Mouse (Mus musculus): ENCODE measurements at regions not wholly inside any gene's neighbourhood (a gene's known extent, or its start where the extent isn't known, plus 50 kb on each side); places are given as distances from the start of the nearest gene placed in this dataset.
A peak's percentile ranks its signal among the peaks of the same experiment; 100 is the strongest.

- DNase-seq, result no peak
Measured at GRCm38 (mm10) chr5:73729646-73730045, 78.5 kb downstream of the Spata18 start.

- no peak for DNase-seq
Measured at GRCm38 (mm10) chr5:73731423-73731822, 80.2 kb downstream of the Spata18 start.

GRCm38 (mm10) chr5:73731991-73732565 is 80.9 kb downstream of the Spata18 start:
- DNase-seq, result no peak

- no peak for DNase-seq
Measured at GRCm38 (mm10) chr5:73740766-73741165, 89.6 kb downstream of the Spata18 start.

GRCm38 (mm10) chr5:73741441-73741840 is 90.3 kb downstream of the Spata18 start:
- no peak for DNase-seq

GRCm38 (mm10) chr5:73743953-73744352 is 92.8 kb downstream of the Spata18 start:
- DNase-seq, result no peak

GRCm38 (mm10) chr5:73749791-73750190 is 98.6 kb downstream of the Spata18 start:
- DNase-seq, result no peak

- DNase-seq, result no peak
Measured at GRCm38 (mm10) chr5:73752225-73752644, 101.1 kb downstream of the Spata18 start.

- DNase-seq, result no peak
Measured at GRCm38 (mm10) chr5:73753827-73754226, 102.6 kb downstream of the Spata18 start.

- DNase-seq, result no peak
Measured at GRCm38 (mm10) chr5:73758534-73758933, 107.4 kb downstream of the Spata18 start.

- no peak for DNase-seq
Measured at GRCm38 (mm10) chr5:73761236-73761635, 110.1 kb downstream of the Spata18 start.

- DNase-seq, result peak; percentile 15 to 39
Measured at GRCm38 (mm10) chr5:73761709-73762108, 110.5 kb downstream of the Spata18 start.

- no peak for DNase-seq
Measured at GRCm38 (mm10) chr5:73764226-73764625, 113.0 kb downstream of the Spata18 start.

GRCm38 (mm10) chr5:73765466-73765865 is 114.3 kb downstream of the Spata18 start:
- no peak for DNase-seq

- DNase-seq, result no peak
Measured at GRCm38 (mm10) chr5:73768253-73768652, 117.1 kb downstream of the Spata18 start.

GRCm38 (mm10) chr5:73775775-73776548 is 124.8 kb downstream of the Spata18 start:
- DNase-seq, result no peak

- no peak for DNase-seq
Measured at GRCm38 (mm10) chr5:73777282-73777921, 126.2 kb downstream of the Spata18 start.

GRCm38 (mm10) chr5:73781190-73781940 is 130.2 kb downstream of the Spata18 start:
- no peak for DNase-seq

GRCm38 (mm10) chr5:73782214-73783091 is 131.3 kb downstream of the Spata18 start:
- no peak for DNase-seq

GRCm38 (mm10) chr5:73787275-73787674 is 136.1 kb downstream of the Spata18 start:
- DNase-seq, result no peak

- no peak for DNase-seq
Measured at GRCm38 (mm10) chr5:73792216-73792615, 141.0 kb downstream of the Spata18 start.

GRCm38 (mm10) chr5:73796201-73796600 is 145.0 kb downstream of the Spata18 start:
- DNase-seq, result no peak

Measured in cerebellum, adult 18-20 months (tissue).